Mouse (Mus musculus) C2C12 (cell line): ENCODE results near the gene Leprot.

Experiments
- CEBPB ChIP-seq: IDR thresholded peaks from one replicate; pipeline ENCODE4 v1.6.1; 2011; ENCODE audit warnings: low read depth, mild to moderate bottlenecking, control low read depth, moderate library complexity
- CTCF ChIP-seq: IDR thresholded peaks from one replicate; pipeline ENCODE4 v1.5.1; 2011; ENCODE audit not compliant: control insufficient read depth, insufficient read depth, insufficient read length

DNA sequence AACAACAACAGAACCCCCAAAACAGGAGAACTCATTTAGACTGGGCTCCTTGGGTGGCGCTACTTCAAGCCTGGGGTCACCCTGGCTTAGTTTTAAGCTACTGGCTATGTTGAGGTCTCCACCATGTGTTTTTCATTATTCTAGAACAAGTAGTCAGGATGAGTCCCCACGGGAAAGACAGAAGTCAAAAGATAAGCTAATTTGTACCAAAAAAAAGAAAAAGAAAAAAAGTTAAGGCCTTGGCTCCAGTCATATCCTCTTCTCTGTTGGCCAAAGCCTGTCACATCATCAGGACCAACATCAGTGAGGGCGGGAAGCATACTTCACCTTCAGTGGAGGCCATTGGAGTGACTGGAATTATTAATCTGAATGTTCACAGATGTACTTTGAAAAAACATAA, 37.3 kb downstream of the Leprot start:
- no peak for TF ChIP-seq CTCF
- no peak for TF ChIP-seq CEBPB
